Mouse (Mus musculus) testis, postnatal 14 days (tissue): ENCODE results near the gene Clip2.

Source experiments
- DNase-seq: peaks from one replicate; pipeline ENCODE4 v3.0.0; 2021; ENCODE audit warnings: low spot score

Clip2 gene

GRCm38 (mm10) chr5:134552110-134552972 is at the start of gene Clip2:
Gene Clip2, minus strand, starts transcription at chr5:134552434.
- peak; percentile 89 for DNase-seq

GRCm38 (mm10) chr5:134597711-134598110 is 45.5 kb upstream of the Clip2 start:
- peak; percentile 34 for DNase-seq

GRCm38 (mm10) chr5:134593093-134593492 is 40.9 kb upstream of the Clip2 start:
- no peak for DNase-seq

- DNase-seq = no peak
Observed at GRCm38 (mm10) chr5:134592026-134592581, 39.9 kb upstream of the Clip2 start.

GRCm38 (mm10) chr5:134589900-134590299 is 37.7 kb upstream of the Clip2 start:
- no peak for DNase-seq

GRCm38 (mm10) chr5:134584798-134585197 is 32.6 kb upstream of the Clip2 start:
- DNase-seq = no peak

GRCm38 (mm10) chr5:134583884-134584213 is 31.6 kb upstream of the Clip2 start:
- DNase-seq = no peak

GRCm38 (mm10) chr5:134583006-134583883 is 31.0 kb upstream of the Clip2 start:
- no peak for DNase-seq

GRCm38 (mm10) chr5:134582221-134582907 is 30.1 kb upstream of the Clip2 start:
- peak; percentile 95 for DNase-seq

- DNase-seq = no peak
Observed at GRCm38 (mm10) chr5:134581146-134581545, 28.9 kb upstream of the Clip2 start, which contains the start of gene Rfc2. Gene Rfc2, plus strand, starts transcription at chr5:134581366.

- DNase-seq = no peak
Observed at GRCm38 (mm10) chr5:134579135-134579534, 26.9 kb upstream of the Clip2 start.

- DNase-seq = no peak
Observed at GRCm38 (mm10) chr5:134577534-134577933, 25.3 kb upstream of the Clip2 start.

- no peak for DNase-seq
Observed at GRCm38 (mm10) chr5:134576517-134577220, 24.4 kb upstream of the Clip2 start.

GRCm38 (mm10) chr5:134575833-134576232 is 23.6 kb upstream of the Clip2 start:
- no peak for DNase-seq

GRCm38 (mm10) chr5:134572508-134573214 is 20.4 kb upstream of the Clip2 start:
- no peak for DNase-seq

- peak; percentile 66 for DNase-seq
Observed at GRCm38 (mm10) chr5:134571730-134572507, 19.7 kb upstream of the Clip2 start.

- DNase-seq = no peak
Observed at GRCm38 (mm10) chr5:134568964-134569491, 16.8 kb upstream of the Clip2 start.

- DNase-seq = no peak
Observed at GRCm38 (mm10) chr5:134568030-134568429, 15.8 kb upstream of the Clip2 start.

GRCm38 (mm10) chr5:134567445-134567844 is 15.2 kb upstream of the Clip2 start:
- DNase-seq = no peak

GRCm38 (mm10) chr5:134565696-134566095 is 13.5 kb upstream of the Clip2 start:
- DNase-seq = no peak
